Mouse (Mus musculus): ENCODE measurements at regions not wholly inside any gene's neighbourhood (a gene's known extent, or its start where the extent isn't known, plus 50 kb on each side); places are given as distances from the start of the nearest gene placed in this dataset.

- ATAC-seq (no peak), DNase-seq (no peak)
- H3K27me3 ChIP-seq (ENCODE audit: insufficient read depth, low read length) = no peaks in the 10 kb centered on the region
- no peak overlapping the region for H3K9ac ChIP-seq (replicated peaks)
- no peaks in the 10 kb centered on the region for H3K9me3 ChIP-seq (ENCODE audit: low read length)
- no peaks in the 10 kb centered on the region for H3K36me3 ChIP-seq (replicated peaks; ENCODE audit: insufficient read depth, low read length)
- H3K4me2 ChIP-seq (ENCODE audit: low read depth, low read length) = no peak overlapping the region
- no peaks in the 10 kb centered on the region for H3K4me1 ChIP-seq (ENCODE audit: insufficient read depth)
- WGBS (ENCODE audit: insufficient replicate concordance) = 61% methylated on average over 2 of the region's 2 CpGs
- H3K27ac ChIP-seq (ENCODE audit: low read depth) = no peak overlapping the region
- no peak overlapping the region for H3K4me3 ChIP-seq (ENCODE audit: low read depth, low read length)
- no peak for TF ChIP-seq EP300 (IDR thresholded peaks at IDR 0.05; ENCODE audit: low read depth)
- no peak for TF ChIP-seq CTCF (IDR thresholded peaks at IDR 0.05; ENCODE audit: low read depth)
Measured at GRCm38 (mm10) chr6:143361963-143362362, 194.9 kb downstream of the Etnk1 start.

GRCm38 (mm10) chr6:143365840-143366239, 198.8 kb downstream of the Etnk1 start:
- WGBS (ENCODE audit: insufficient replicate concordance) = 79% methylated on average over 5 of the region's 5 CpGs
- Histone ChIP-seq H3K36me3 (replicated peaks; ENCODE audit: insufficient read depth, low read length) (no peaks in the 10 kb centered on the region), H3K27me3 (ENCODE audit: insufficient read depth, low read length) (no peaks in the 10 kb centered on the region), H3K4me3 (ENCODE audit: low read depth, low read length) (no peak overlapping the region), H3K4me1 (ENCODE audit: insufficient read depth) (no peaks in the 10 kb centered on the region), H3K4me2 (ENCODE audit: low read depth, low read length) (no peak overlapping the region), H3K9ac (replicated peaks) (no peak overlapping the region), H3K27ac (ENCODE audit: low read depth) (no peak overlapping the region), H3K9me3 (ENCODE audit: low read length) (no peaks in the 10 kb centered on the region)
- DNase-seq (peak; percentile 21), ATAC-seq (no peak; the same call in 1 of the 2 replicates)
- TF ChIP-seq EP300 (IDR thresholded peaks at IDR 0.05; ENCODE audit: low read depth) = peak; percentile 86
- no peak for TF ChIP-seq CTCF (IDR thresholded peaks at IDR 0.05; ENCODE audit: low read depth)

DNA sequence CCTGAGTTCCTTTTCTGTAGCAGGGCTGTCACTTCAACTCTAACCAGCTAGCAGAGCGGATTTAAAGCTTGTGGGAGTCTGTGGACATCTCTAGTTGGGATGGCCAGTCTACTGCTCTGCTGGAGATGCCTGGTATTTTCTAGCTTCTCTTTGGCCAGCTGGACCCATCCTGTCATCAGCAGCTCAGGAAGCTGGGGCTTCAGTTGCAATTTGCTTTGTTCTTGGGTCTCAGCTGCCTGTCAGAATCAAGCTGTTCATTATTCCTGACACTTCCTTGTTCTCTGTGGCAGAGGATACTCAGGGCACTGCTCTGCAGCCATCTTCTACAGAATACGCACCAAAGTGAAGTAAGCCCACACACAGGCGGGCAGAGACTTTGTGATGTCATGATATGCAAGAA, 200.8 kb downstream of the Etnk1 start:
- Histone ChIP-seq H3K4me1 (ENCODE audit: insufficient read depth) (no peaks in the 10 kb centered on the region), H3K4me3 (ENCODE audit: low read depth, low read length) (no peak overlapping the region), H3K9me3 (ENCODE audit: low read length) (no peaks in the 10 kb centered on the region), H3K4me2 (ENCODE audit: low read depth, low read length) (no peak overlapping the region), H3K36me3 (replicated peaks; ENCODE audit: insufficient read depth, low read length) (no peaks in the 10 kb centered on the region), H3K27ac (ENCODE audit: low read depth) (no peak overlapping the region), H3K9ac (replicated peaks) (no peak overlapping the region), H3K27me3 (ENCODE audit: insufficient read depth, low read length) (no peaks in the 10 kb centered on the region)
- DNase-seq (no peak), ATAC-seq (no peak)
- TF ChIP-seq EP300 (IDR thresholded peaks at IDR 0.05; ENCODE audit: low read depth) (no peak), CTCF (IDR thresholded peaks at IDR 0.05; ENCODE audit: low read depth) (no peak)
- 55% methylated on average over 3 of the region's 3 CpGs for WGBS (ENCODE audit: insufficient replicate concordance)

- Histone ChIP-seq H3K9ac (replicated peaks) (no peak overlapping the region), H3K27me3 (ENCODE audit: insufficient read depth, low read length) (no peaks in the 10 kb centered on the region), H3K27ac (ENCODE audit: low read depth) (no peak overlapping the region), H3K4me3 (ENCODE audit: low read depth, low read length) (no peak overlapping the region), H3K4me1 (ENCODE audit: insufficient read depth) (no peaks in the 10 kb centered on the region), H3K4me2 (ENCODE audit: low read depth, low read length) (no peak overlapping the region), H3K36me3 (replicated peaks; ENCODE audit: insufficient read depth, low read length) (no peaks in the 10 kb centered on the region), H3K9me3 (ENCODE audit: low read length) (no peaks in the 10 kb centered on the region)
- TF ChIP-seq EP300 (IDR thresholded peaks at IDR 0.05; ENCODE audit: low read depth) (no peak), CTCF (IDR thresholded peaks at IDR 0.05; ENCODE audit: low read depth) (no peak)
- no peak for ATAC-seq
- DNase-seq = no peak
- 69% methylated on average over 8 of the region's 8 CpGs for WGBS (ENCODE audit: insufficient replicate concordance)
Measured at GRCm38 (mm10) chr6:143368646-143369045, 201.6 kb downstream of the Etnk1 start.

DNA sequence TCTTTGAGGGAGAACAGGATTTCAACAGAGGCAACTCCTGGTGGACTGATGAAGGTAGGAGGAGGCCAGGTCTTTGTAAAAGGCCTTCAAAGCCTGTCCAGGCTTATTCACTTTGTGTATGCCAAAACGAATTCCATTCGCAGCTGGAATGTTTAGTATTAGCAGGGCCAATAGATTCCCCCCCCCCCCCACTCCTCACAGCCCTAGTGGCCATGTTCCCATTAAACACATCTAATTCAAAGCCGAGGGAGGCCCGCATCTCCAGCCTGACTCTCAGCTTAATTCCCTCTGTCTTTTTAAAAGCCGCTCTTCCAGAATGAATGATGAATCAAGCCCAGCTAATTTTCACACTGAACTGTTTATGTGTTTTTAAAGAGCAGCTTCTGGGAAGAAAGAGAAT, 205.5 kb downstream of the Etnk1 start:
- Histone ChIP-seq H3K27ac (ENCODE audit: low read depth) (no peak overlapping the region), H3K4me3 (ENCODE audit: low read depth, low read length) (no peak overlapping the region), H3K4me2 (ENCODE audit: low read depth, low read length) (no peak overlapping the region), H3K27me3 (ENCODE audit: insufficient read depth, low read length) (no peaks in the 10 kb centered on the region), H3K36me3 (replicated peaks; ENCODE audit: insufficient read depth, low read length) (no peaks in the 10 kb centered on the region), H3K9ac (replicated peaks) (no peak overlapping the region), H3K4me1 (ENCODE audit: insufficient read depth) (no peaks in the 10 kb centered on the region), H3K9me3 (ENCODE audit: low read length) (no peaks in the 10 kb centered on the region)
- 75% methylated on average over 5 of the region's 5 CpGs for WGBS (ENCODE audit: insufficient replicate concordance)
- TF ChIP-seq EP300 (IDR thresholded peaks at IDR 0.05; ENCODE audit: low read depth) = no peak
- no peak for TF ChIP-seq CTCF (IDR thresholded peaks at IDR 0.05; ENCODE audit: low read depth)
- DNase-seq = no peak
- ATAC-seq = no peak

- ATAC-seq (peak; percentile 51), DNase-seq (peak; percentile 65)
- Histone ChIP-seq H3K9me3 (ENCODE audit: low read length) (no peaks in the 10 kb centered on the region), H3K4me2 (ENCODE audit: low read depth, low read length) (no peak overlapping the region), H3K36me3 (replicated peaks; ENCODE audit: insufficient read depth, low read length) (no peaks in the 10 kb centered on the region), H3K9ac (replicated peaks) (no peak overlapping the region), H3K4me1 (ENCODE audit: insufficient read depth) (no peaks in the 10 kb centered on the region), H3K27ac (ENCODE audit: low read depth) (no peak overlapping the region), H3K4me3 (ENCODE audit: low read depth, low read length) (no peak overlapping the region), H3K27me3 (ENCODE audit: insufficient read depth, low read length) (no peaks in the 10 kb centered on the region)
- 47% methylated on average over 15 of the region's 15 CpGs for WGBS (ENCODE audit: insufficient replicate concordance)
- peak; percentile 87 for TF ChIP-seq CTCF (IDR thresholded peaks at IDR 0.05; ENCODE audit: low read depth)
- TF ChIP-seq EP300 (IDR thresholded peaks at IDR 0.05; ENCODE audit: low read depth) = no peak
Measured at GRCm38 (mm10) chr6:143373686-143374273, 206.8 kb downstream of the Etnk1 start.

Measured in liver, postnatal 0 days (tissue).